Mouse (Mus musculus) cerebellum, adult 9-10 months (tissue): ENCODE measurements around the gene Ptprn2.

Source experiments
- DNase-seq: peaks from one replicate; pipeline ENCODE4 v3.0.0; 2022

Ptprn2 gene

DNA sequence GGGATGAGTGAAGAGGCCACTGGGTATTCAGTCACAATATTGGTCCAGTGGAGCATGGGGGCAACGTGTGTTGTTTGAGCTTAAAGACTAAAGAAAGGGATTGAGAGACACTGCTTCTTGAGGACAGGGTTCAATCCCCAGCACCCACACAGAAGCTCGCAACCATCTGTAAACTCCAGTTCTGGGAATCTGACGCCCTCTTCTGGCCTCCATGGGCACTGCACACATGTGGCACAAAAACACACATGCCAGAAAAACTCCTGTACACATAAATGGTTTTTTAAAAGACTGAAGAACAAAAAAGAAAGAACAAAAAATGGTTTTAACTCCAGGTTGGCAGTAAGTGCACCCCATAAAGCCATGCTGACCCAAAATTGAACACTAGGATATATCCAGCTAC, 701.6 kb downstream of the Ptprn2 start:
- no peak for DNase-seq

DNA sequence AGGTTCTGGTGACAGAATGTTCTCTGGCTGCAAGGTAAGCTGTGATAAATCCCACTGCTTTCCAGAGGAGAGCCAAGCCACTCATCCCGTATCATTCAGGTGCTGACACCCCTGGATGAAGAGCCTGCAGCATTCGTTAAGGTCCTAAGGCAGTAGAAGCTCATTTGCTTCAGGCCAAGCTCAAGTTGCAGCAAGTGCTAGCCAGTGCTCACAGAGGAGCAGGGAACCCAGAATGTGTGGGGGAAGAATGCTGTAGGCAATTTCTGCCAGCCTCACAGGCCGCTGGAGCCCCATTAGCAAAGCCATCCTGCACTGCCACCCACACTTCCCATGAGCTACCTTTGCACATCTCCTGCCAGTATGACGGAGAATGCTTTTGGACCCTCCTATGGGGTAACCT, 706.5 kb downstream of the Ptprn2 start:
- no peak for DNase-seq

DNA sequence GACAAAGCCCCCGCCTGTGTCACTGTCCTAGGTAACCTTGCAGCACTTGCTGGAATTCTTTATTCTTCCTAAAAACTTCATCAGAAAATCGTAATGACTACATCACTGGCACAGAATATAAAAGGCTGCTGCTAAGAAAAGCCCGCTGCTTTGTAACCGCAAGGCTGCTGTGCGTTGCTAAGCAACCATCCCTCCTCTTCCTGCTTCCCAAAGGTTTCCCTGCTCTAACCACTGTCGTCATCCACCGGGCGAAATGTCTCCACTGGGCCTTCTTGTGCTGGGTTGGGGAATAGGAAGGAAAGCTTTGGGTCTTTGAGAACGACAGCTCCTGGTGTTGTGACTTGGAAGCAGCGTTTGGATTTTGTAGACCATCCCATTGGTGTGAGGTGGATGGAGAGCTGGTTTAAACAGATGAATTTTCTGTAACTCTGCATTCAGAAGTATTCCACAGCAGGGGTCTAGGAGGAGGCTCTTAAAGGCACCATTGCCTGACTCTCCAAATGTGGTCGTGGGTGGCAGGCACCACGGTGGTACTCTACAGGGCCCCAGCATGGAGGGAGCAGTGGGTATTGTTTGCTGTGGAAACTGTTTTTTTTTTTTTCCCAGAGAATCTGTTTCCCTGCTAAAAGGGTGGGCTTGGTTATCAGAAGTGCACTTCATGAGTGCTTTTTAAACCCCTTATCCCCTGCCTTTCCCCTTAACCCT, 711.4 kb downstream of the Ptprn2 start:
- no peak for DNase-seq

DNA sequence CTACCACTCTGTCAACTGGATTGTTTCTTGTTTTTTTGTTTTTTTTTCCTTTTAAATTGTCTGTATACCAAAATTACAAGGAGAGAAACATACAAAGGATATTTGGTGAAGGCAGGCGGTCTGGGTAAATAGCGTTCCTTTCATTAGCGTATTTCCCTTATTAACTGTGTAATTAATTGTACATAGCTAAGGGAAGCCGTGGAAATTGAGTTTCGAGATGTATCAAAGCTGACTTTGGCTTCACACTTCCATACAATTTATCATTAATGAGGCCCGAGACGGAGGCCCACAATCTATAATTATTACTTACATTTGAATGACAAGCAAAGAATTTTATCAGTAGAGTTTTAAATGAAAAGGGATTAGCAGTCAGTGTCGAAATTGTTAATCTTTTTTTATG, 712.6 kb downstream of the Ptprn2 start:
- no peak for DNase-seq

DNA sequence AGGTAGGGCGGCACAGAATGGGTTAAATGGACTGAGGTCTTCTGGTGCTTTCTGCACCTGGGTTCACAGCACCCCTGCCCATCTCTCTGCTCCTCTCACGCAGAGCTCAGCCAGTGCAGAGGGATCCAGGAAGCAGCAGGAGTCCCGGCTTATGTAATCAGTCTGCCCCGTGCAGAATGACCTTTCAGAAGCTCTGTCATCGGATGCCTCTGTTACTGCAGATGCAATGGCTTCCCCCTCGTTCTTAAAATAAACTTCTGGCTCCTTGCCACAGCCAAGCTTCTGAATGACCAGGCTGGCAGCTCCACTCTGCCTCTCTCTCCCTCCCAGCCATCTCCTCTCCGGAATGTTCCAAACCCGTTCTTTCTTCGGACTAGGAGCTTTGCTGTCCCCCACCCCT, 714.6 kb downstream of the Ptprn2 start:
- DNase-seq, result peak; percentile 85

DNA sequence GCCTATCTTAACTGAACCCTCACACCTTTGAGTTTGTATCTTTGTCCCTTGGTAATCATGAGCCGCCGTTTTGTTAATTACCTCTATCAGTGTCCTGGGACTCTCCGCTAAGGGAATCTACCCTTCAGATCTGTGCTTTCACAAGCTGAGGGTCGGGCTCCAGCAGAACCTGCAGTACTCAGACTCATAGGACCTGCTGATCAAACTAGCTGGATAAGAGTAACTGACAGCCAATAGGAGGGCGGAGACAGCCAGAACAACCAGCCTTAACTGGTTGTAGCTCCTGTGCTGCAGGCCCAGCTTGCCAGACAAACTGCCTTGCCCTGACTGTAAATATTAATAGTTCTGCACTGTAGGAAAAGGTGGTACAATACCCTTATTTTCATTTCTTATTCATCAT, 715.1 kb downstream of the Ptprn2 start:
- no peak for DNase-seq

DNA sequence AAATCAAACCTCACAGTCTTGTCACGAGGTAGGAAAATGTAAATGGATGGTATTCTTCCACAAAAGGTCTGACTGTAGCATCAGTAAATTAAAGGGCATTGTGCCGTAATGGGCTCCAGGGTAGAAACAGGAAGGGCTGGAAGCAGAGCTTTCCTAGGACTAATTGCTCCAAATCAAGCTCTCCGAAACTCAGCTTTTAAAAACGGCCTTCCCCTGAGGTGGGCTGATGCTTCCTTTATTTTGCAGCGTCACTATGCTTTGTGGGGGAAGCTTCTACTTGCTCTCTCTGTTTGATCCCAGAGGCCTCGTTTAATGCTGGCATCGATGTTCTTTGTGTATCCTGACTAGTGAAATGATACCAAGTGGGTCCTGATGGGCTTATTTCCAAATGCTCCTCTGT, 718.0 kb downstream of the Ptprn2 start:
- DNase-seq, result no peak

DNA sequence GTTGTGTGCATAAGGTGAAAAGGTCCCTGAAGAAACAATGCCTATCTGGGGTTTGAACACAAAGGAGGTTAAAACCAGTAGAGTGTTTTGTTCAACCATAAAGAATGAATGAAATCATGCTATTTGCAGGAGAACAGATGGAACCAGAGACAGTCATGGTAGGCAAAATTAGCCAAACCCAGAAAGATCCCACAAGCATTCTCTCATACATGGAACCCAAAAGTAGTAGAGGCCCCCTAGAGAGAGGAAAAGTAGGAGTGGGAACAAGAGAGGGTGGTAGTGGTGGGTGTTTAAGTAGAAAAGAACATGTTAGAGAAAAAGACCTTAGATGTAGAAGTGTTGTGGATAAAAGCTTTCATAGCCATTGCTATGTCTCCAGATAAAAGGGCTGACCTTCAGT, 719.4 kb downstream of the Ptprn2 start:
- no peak for DNase-seq

DNA sequence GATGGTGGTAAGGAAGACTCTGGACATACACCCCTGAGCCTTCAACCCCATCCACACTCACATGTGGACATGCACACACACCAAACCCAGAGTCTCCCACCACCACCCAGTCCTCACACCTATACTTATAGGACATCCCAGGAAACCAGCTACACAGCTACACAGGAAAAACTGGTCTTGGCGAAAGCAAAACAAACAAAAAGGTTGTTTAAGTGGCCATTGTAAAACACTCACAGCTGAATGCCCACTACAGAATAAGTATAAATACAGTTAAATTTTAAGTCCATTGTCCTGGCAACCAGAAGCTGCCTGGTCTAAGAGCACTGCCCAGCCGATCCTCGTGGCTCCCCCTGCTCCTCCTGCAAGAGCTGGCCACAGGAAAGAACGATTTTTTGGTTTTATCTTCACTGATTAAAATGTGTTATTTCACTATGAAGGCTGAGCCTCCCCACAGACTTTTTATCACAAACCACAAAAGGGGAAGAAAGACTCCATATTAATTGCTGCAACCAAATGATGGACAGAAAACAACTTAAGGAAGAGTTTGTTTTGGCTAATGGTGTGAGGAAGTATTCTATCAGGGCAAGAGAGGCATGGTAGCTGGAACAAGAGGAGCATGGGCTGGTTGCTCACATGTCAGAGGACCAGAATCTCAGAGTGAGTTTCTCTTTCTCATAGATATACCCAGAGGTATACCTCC, 722.1 kb downstream of the Ptprn2 start:
- no peak for DNase-seq

DNA sequence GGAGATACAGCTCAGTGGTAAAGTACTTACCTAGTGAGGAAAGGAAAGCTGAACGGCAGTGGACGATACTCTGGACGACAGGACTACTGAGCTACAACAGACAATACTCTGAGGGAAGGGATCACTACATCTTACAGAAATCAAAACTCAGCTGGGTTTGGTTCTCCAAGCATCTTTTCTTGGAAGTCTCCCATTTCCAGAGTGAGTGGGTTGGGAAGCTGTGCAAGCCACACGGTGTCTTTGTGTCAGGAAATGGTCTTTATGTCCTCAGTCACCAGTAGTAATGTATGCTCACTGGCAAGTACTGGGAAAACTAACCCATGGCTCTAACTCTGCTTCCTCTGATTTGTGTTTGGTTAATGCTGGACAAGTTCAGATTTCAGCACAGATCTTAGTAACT, 724.9 kb downstream of the Ptprn2 start:
- no peak for DNase-seq

DNA sequence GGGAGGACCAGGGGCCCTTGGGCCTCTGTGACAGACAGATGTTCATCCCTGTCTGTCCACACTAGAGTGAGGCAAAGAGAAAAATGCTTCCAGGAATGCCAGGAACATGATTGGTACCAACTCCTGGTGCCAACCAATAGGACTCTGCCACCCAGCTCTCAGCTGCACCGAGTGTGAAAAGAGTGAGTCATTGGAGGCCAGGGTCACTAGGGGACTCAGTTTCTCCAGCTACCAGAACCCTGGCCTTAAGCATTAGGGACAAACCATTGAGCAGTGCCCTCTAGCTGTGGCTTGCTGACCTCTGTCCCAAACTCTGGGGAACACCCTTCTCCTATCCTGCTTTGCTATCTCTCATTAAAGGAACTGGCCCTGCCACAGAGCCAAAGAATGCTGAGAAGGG, 728.0 kb downstream of the Ptprn2 start:
- no peak for DNase-seq

DNA sequence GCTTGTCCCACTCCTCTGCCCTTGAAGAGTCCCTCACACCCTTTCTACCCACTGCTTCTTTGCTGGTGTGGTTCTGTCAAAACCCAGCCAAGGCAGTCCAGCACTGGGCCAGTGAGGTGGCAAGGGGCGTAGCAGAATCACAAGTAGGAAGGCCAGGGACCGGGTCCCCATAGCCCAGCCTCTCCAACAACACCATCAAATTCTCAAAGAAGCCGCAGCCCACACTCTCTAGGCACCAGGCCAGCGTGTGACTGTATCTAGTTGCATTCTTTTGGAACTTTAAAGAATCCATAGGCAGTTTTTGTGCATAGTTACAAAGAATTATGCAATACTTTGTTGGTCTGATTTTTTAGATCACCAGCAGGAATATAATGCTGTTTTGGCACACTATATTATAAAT, 728.8 kb downstream of the Ptprn2 start:
- no peak for DNase-seq

DNA sequence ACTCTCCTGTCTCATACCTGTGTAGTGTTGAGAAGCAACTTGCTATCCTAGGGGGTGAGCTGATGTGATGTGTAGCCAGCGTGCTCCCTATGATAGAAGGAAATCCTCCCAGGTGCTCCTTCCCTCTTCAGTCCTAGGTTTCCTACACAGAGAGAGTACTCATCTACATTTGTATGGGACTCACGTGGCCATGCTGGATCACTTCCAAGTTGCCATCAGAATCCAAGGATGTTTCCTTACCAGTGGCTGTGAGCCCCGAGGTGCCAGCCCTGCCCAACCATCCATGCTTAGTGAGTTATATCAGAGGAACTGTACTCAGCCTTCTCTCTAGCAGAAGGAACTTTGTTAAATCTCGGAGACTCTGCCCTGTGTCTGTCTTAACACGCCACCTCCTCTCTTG, 729.4 kb downstream of the Ptprn2 start:
- no peak for DNase-seq

DNA sequence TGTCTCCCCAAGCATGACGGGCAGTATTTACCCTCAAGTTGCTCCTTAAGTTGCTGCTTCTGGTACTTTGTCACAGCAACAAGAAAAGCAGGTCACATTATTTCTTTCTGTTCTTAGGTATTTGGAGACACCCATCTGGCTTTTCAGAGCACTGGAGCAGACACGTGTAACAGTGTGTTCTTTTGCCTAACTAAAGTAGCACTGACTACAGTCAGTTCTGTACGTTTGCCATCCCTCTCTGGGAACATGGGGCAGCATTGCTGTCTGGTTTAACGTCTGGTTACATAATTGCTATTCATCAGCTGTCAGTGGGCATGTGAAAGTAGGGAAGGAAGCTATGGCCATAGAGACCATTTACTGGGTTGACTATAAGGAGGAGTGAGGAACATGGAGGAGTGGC, 736.4 kb downstream of the Ptprn2 start:
- DNase-seq, result no peak

DNA sequence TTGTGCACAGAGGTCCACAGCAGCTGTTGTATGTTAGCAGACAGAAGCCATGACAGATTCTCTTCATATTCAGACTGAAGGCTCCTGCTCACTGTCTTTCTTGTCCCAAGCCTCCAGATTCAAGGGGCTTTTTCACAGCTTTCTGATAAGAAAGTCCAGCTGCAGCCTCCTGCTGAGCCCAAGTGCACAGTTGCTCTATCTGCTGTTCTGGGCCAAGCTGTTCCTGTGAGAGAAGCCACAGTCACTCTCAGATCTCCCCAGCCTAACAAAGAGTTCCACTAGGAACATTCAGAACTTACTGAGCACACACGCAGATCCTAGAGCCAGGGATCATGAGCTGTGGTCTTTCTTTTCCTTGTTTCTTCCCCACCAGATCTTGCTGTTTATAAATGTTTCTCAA, 738.5 kb downstream of the Ptprn2 start:
- no peak for DNase-seq

DNA sequence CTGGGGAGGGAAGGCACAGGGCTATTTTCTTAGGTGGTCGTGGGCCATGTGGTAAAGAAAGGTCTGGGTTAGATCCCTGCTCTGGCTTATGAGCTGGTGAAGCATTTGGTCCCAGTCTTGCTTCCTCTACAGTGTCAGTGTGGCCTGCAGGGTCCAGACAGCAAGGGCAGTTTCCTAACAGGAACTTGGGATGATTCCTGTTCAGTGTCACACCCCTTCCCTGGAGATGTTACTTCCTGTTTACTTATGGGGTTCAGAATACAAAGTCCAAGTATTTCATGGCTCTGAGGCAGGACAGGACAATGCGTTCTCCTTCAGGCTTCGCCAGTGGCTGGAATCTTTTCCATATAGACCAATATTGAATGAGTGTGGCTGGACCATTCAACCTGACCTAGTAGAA, 741.7 kb downstream of the Ptprn2 start:
- no peak for DNase-seq

DNA sequence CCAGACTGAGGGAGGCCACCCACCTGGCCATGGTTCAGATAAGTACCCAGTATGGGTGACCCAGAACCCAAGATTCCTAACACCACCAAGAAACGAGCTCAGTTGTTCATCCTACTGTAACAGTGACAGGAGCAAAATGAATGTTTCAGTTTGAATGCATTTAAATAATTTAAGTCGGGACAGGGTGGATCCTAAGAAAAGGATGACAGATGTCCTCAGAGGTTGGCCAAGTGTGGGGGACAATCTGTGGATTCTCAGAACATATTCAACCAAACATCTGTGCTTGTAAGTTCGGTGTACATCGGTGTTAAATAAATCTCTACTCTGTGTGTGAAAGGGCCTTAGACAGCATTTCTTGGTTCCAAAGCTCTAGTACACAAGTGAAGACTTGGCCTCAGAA, 743.9 kb downstream of the Ptprn2 start:
- no peak for DNase-seq

DNA sequence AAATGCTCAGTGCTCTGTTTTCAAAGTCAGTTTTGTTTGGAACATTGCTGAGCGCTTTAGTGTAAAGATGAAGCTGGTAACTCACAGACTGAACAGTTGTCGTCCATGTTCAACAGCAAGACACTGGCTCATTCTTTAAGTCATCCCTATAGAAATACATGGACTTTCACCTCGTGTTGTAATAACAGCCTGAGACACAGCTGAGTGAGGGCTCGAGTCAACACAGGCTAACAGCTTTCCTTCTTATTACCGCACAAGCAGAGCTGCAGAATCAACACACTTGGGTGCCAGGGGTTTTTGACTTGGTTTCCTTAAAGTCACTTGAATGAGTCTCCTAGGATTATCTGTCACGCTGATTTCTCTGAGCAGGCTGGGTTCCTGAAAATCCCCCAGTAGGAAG, 744.8 kb downstream of the Ptprn2 start:
- no peak for DNase-seq

DNA sequence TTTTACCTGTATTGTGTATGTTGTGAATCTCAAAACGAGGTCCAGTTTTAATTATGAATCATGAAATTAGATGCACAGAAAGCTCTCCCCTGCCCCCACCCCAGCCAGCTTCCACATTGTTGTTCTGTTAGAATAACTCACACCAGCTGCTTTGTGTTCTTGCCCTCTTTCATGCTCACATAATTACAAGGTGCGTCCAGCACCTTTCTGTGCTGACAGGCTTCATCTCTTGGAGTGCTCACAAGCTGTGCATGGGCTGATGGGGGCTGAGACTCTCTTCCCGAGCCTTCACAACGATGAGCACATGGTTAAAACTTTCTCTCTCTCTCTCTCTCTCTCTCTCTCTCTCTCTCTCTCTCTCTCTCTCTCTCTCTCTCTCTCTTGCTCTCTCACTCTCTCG, 746.3 kb downstream of the Ptprn2 start:
- no peak for DNase-seq

DNA sequence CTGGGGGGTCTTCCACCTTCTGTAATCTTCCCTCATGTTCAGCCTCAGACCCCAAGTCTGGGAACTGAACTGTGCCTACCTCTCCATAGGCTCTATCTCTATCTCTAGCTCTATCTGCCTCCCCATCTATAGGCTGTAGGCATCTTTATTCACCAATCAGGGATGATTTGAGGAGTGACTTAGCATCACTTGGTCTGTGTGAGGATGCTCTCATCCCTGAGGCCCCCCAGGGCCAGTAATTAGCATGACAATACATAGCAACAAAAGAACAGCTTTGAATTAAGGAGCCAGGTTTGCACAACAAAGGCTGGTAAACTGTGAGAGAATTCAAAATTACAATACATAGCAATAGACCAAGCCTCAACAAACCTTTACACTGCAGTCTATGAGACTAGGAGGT, 749.6 kb downstream of the Ptprn2 start:
- DNase-seq, result no peak

DNA sequence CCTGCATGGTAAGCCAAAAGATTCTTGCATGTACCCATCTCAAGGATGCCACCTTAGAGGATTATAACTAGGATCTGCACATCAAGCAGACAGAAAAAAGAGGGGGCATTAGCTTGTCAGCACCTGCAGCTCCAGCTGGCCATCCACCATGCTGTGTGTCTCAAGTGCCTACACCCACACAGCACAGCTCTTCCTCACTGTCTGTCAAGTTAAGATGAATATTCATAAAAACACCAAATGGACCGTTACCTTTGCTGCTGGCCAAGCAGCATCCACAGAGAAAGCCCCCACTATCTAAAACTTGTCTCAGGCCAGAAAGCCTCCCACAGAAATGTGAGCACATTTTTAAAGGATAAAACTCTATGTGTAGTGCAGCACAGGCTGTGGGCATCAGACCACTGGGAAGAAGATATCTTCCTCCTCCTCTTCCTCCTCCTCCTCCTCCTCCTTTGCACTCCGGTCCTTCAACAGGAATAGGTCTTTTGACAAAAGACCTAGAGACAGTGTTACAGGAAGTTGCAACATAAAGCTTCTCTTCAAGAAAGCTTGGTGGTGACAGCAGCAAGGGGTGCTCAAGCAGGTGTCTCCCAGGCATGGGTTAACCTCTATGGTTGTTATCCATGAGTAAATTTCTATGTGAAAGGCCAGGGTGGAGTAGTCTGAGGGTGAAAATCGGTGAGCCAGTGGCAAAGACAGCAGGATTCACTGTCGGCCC, 750.7 kb downstream of the Ptprn2 start:
- no peak for DNase-seq

DNA sequence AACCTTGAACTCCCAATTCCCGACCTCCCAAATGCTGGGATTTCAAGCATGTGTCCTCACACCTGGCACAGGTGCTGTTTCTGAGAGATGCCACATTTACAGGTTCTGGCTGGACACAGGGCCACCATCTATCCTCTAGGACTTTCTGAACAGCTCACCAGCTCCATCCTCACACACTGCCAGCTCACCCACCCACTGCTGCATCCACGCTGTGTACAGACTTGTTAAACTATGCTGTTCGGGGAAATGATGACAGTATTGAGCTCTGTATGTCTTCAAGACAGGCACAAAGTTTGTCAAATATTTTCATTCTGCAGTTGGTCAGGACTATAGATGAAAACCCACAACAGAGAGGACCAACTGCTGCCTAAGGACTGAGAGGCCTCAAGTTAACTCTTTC, 751.5 kb downstream of the Ptprn2 start:
- no peak for DNase-seq

DNA sequence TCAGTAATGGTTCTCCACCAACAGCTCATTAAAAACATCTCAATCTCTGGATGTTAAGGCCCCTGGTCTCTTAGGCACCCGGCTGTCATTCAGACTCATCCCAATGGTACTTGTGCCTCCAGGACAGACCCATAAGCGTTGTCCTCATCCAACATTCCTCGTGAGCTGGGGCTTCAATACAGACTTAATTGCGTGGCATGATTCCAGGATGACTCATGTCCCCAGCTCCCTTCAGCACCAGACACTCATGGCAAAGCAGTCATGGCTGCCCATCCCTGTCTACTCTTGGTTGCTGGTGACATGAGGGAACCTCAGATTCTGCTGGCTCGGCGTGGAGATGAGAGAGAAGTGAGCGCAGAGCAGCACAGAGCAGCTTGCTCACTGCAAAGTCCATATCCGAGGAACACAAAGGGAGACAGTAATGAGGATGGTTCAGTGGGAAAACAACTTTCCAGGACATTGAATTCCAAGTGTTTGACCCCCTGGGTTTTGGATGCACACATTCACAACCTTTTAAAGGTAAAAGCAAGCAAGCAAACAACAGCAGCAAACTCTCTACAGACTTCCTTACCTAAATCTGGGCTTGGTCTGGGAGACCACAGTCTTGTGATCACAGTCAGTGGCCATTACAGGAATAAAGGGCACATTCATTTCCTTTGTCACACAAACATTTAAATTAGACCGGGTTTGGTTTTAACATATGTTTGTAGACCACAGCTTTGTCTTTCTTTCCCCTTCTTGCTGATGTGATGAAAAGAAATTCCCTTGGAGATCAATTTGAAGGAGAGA, 754.6 kb downstream of the Ptprn2 start:
- no peak for DNase-seq

DNA sequence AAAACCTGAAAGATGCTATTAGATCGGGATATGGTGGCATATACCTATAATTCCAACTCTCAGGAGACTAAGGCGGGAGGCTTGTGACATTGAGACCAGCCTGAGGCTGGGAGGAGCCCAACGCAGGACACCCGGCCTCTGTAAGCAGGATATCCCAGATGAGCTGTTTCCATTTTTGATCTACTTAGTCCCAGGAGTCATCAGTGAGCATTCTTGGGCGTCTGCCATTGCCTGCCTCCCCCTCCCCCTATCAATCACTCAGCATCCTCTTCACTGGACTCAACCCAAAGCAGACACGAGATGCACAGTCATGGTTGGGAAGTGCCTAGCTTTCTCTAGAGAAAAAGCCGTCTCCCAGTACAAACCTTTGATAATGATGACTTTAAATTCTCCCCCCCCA, 756.7 kb downstream of the Ptprn2 start:
- DNase-seq, result no peak
